Comparison of ENCODE assay signal across 20 mouse cellular contexts in genomic region chr13:97777667-97778066, GRCm38 (mm10). TPM values are rescaled to one million over a fixed set of nuclear protein-coding genes. Genes with fewer than 3 reads are reported as not detected.
DNase-seq lines count a peak whose midpoint lies in the region; ATAC-seq and TF ChIP-seq lines count a peak whose summit lies in the region.
"Had no signal": no experiment of that assay in that cellular context is flagged by ENCODE, and none has a peak within 500 bp of the region (broad histone marks: within the 10 kb centered on the region; RNA-seq: fewer than 3 reads in every experiment).

No protein-coding gene starts in this region.

- peak; percentile 61 for ATAC-seq in erythroblast, adult 5-6 weeks (replicated peaks; ENCODE audit: low FRiP score, poor library complexity, severe bottlenecking)
- ATAC-seq in liver, embryonic 13.5 days (ENCODE audit: low read depth), result 0 out of 2 replicates have a peak, but pooled peaks have one; percentile 19
- no peak for ATAC-seq in granulocyte monocyte progenitor cell, adult 5-6 weeks (replicated peaks; ENCODE audit: poor library complexity, severe bottlenecking)
- ATAC-seq: forebrain, embryonic 13.5 days; midbrain, embryonic 13.5 days had no signal

- peaks cover 75% of the 10 kb centered on the region for H3K4me1 ChIP-seq in liver, embryonic 13.5 days (replicated peaks)

- H3K9me3 ChIP-seq in liver, embryonic 13.5 days (replicated peaks), result no peaks in the 10 kb centered on the region
- H3K9me3 ChIP-seq: forebrain, embryonic 13.5 days; midbrain, embryonic 13.5 days had no signal

- peak overlapping the region; percentile 46; the same call in 1 of the 2 replicates for H3K9ac ChIP-seq in liver, embryonic 13.5 days
- H3K9ac ChIP-seq: forebrain, embryonic 13.5 days; midbrain, embryonic 13.5 days had no signal

- peak overlapping the region; percentile 29 for H3K4me2 ChIP-seq in liver, embryonic 13.5 days
- peak overlapping the region; percentile 51 for H3K4me2 ChIP-seq in myocyte (ENCODE audit: low read depth)
- H3K4me2 ChIP-seq: forebrain, embryonic 13.5 days; midbrain, embryonic 13.5 days had no signal

- no peaks in the 10 kb centered on the region for H3K79me2 ChIP-seq in myocyte (ENCODE audit: control insufficient read depth, insufficient read depth)

- DNase-seq in heart, adult 11 months, result peak; percentile 71
- DNase-seq in heart, adult 8-10 months (ENCODE audit: low spot score), result no peak
- no peak for DNase-seq in liver, embryonic 13.5 days
- DNase-seq in cerebellum, adult 11-12 months, result no peak
- no peak for DNase-seq in adrenal gland, postnatal 10 days
- DNase-seq: adrenal gland, adult 2 months; cerebellum, adult 18-20 months; cerebellum, postnatal 25 days; gastrocnemius, postnatal 14 days; kidney, adult 8-10 months; kidney, postnatal 14 days; lung, adult 2 months; retina, postnatal 1 day; thymus, postnatal 25 days had no signal

- TF ChIP-seq POLR2A in myocyte (IDR thresholded peaks at IDR 0.05; ENCODE audit: insufficient read length, low read depth), result no peak

- no peaks in the 10 kb centered on the region for H3K36me3 ChIP-seq in liver, embryonic 13.5 days
- no peaks in the 10 kb centered on the region for H3K36me3 ChIP-seq in myocyte (ENCODE audit: control insufficient read depth, insufficient read depth)
- H3K36me3 ChIP-seq: midbrain, embryonic 13.5 days had no signal

- H3K27me3 ChIP-seq in liver, embryonic 13.5 days, result no peaks in the 10 kb centered on the region
- no peaks in the 10 kb centered on the region for H3K27me3 ChIP-seq in myocyte (ENCODE audit: control insufficient read depth, insufficient read depth, insufficient read length)
- H3K27me3 ChIP-seq: forebrain, embryonic 13.5 days; midbrain, embryonic 13.5 days had no signal

- H3ac ChIP-seq in myocyte (ENCODE audit: control insufficient read depth, insufficient read length), result no peak overlapping the region

- peak overlapping the region; percentile 72 for H3K27ac ChIP-seq in liver, embryonic 13.5 days
- H3K27ac ChIP-seq: forebrain, embryonic 13.5 days; midbrain, embryonic 13.5 days had no signal

- H3K4me3 ChIP-seq in liver, embryonic 13.5 days (replicated peaks), result peak overlapping the region; percentile 6; the same call in 1 of the 2 replicates
- no peak overlapping the region for H3K4me3 ChIP-seq in myocyte
- H3K4me3 ChIP-seq: forebrain, embryonic 13.5 days; layer of hippocampus, adult 2 months; midbrain, embryonic 13.5 days had no signal

- WGBS in liver, embryonic 13.5 days (ENCODE audit: insufficient replicate concordance), result 51% methylated on average over 2 of the region's 2 CpGs

TF ChIP-seq in myocyte, 11 proteins besides CTCF, POLR2A, EP300 and RAD21:
- TF ChIP-seq POLR2AphosphoS2 (IDR thresholded peaks at IDR 0.05; ENCODE audit: insufficient read length, low read depth) (no peak), TCF12 (IDR thresholded peaks at IDR 0.05; ENCODE audit: insufficient read depth, poor library complexity, severe bottlenecking) (no peak), MAX (IDR thresholded peaks at IDR 0.05; ENCODE audit: low read depth) (no peak), MYOD1 (IDR thresholded peaks at IDR 0.05; ENCODE audit: control insufficient read depth in 1 of 3, insufficient read length in 2 of 3, low read depth in 2 of 3) (no peak), E2F4 (IDR thresholded peaks at IDR 0.05; ENCODE audit: insufficient read depth) (no peak), CEBPB (IDR thresholded peaks at IDR 0.05; ENCODE audit: insufficient read depth, poor library complexity, severe bottlenecking) (no peak), TCF3 (IDR thresholded peaks at IDR 0.05; ENCODE audit: insufficient read length, low read depth) (no peak), MYOG (IDR thresholded peaks at IDR 0.05; ENCODE audit: control insufficient read depth in 1 of 3, insufficient read depth in 1 of 3, insufficient read length in 2 of 3, low read depth in 2 of 3) (no peak), REST (IDR thresholded peaks at IDR 0.05; ENCODE audit: insufficient read depth, insufficient read length) (no peak), SRF (IDR thresholded peaks at IDR 0.05; ENCODE audit: control insufficient read depth, insufficient read length, low read depth) (no peak), USF1 (IDR thresholded peaks at IDR 0.05; ENCODE audit: low read depth) (no peak)
TF ChIP-seq in myocyte: peak in this region for 0.

RNA-seq across cellular contexts. Expression of gene Gm10260, which starts 17.2 kb away (rescaled TPM):
- 100 to 1,000 TPM in 3 of 4 experiments, 10 to 100 TPM in 1; 89.5 to 120 (median 108) TPM for total RNA-seq in heart, adult 8-10 months (2022)
- total RNA-seq in erythroblast, adult 5-6 weeks (2015; ENCODE audit: low replicate concordance), result 13.2 and 21.1 TPM in 2 replicates
- 4.6 and 5.9 TPM in 2 replicates for total RNA-seq in erythroblast, adult 5-6 weeks (2017; ENCODE audit: low replicate concordance)
- polyA plus RNA-seq in liver, embryonic 13.5 days (2015; fragmentation: Nextera tagmentation; extraction: Ambion mirVana), result 7.2 and 8.2 TPM in 2 replicates
- polyA plus RNA-seq in myocyte (2012; fragmentation: generic; extraction: Trizol), result 4,315 TPM
- total RNA-seq in granulocyte monocyte progenitor cell, adult 5-6 weeks (2014; fragmentation: Nextera tagmentation), result 17.2 and 27.7 TPM in 2 replicates
- total RNA-seq in granulocyte monocyte progenitor cell, adult 5-6 weeks (2017), result 26.3 and 38.6 TPM in 2 replicates
- 100 to 1,000 TPM; 238 to 264 TPM for total RNA-seq in adrenal gland, postnatal 10 days (2021)
